In the genomic region with DNA sequence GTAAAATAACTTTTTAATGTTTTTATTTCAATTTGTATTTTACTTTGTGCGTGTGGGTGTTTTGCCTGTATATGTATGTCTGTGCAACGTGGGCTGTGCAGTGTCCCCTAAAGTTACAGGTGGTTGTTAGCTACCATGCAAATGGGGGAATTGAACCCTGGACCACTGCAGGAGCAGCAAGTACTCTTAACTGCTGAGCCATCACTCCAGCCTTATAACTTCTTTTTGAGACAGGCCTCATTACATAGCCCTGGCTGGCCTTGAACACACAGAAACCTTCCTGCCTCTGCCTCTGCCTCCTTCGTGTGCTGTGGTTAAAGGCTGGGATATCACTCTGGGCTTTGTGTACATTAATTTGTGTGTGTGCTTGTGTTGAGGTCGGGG, we compare ENCODE assay signal across 8 mouse cellular contexts. TPM values are rescaled to one million over a fixed set of nuclear protein-coding genes. Genes with fewer than 3 reads are reported as not detected.
DNase-seq lines count a peak whose midpoint lies in the region; ATAC-seq and TF ChIP-seq lines count a peak whose summit lies in the region.

No protein-coding gene starts in this region.

- no peak for TF ChIP-seq EP300 in MEL (IDR thresholded peaks at IDR 0.05; ENCODE audit: low read depth in 1 of 2, low read length in 2 of 2)

- no peak for ATAC-seq in heart, embryonic 16.5 days (replicated peaks; ENCODE audit: extremely low read depth, insufficient read depth, low FRiP score)
- ATAC-seq in forebrain, embryonic 16.5 days = no peak

- TF ChIP-seq RAD21 in MEL (IDR thresholded peaks at IDR 0.05; ENCODE audit: low read depth, low read length) = no peak

- peak overlapping the region; percentile 72 for H3K4me3 ChIP-seq in heart, embryonic 16.5 days (ENCODE audit: low read length)
- H3K4me3 ChIP-seq in MEL (ENCODE audit: control insufficient read depth in 1 of 2, insufficient read depth in 1 of 2, low read depth in 2 of 2, low read length in 2 of 2) = peak overlapping the region; percentile 79 to 96
- peak overlapping the region; percentile 89 for H3K4me3 ChIP-seq in forebrain, embryonic 16.5 days (replicated peaks; ENCODE audit: low read length)
- peak overlapping the region; percentile 76 for H3K4me3 ChIP-seq in midbrain, embryonic 10.5 days

- no peak for DNase-seq in heart, adult 11 months
- peak; percentile 88 for DNase-seq in MEL (ENCODE audit: low read depth, low spot score)
- no peak for DNase-seq in midbrain, embryonic 10.5 days (ENCODE audit: low spot score)
- no peak for DNase-seq in layer of hippocampus, postnatal 25 days (ENCODE audit: extremely low spot score in 1 of 2, low spot score in 1 of 2)
- DNase-seq in urinary bladder, adult 18-20 months (ENCODE audit: low spot score in 2 of 2) = no peak
- no peak for DNase-seq in retina, postnatal 1 day

- H3K9me3 ChIP-seq in heart, embryonic 16.5 days (replicated peaks; ENCODE audit: control insufficient read depth, low read length) = 0 out of 2 replicates have a peak, but pooled peaks cover 2% of the 10 kb centered on the region
- H3K9me3 ChIP-seq in MEL (replicated peaks; ENCODE audit: insufficient read depth, low read length) = no peaks in the 10 kb centered on the region
- no peaks in the 10 kb centered on the region for H3K9me3 ChIP-seq in forebrain, embryonic 16.5 days (ENCODE audit: control insufficient read depth, low read length)
- H3K9me3 ChIP-seq in midbrain, embryonic 10.5 days (replicated peaks) = peaks cover 8% of the 10 kb centered on the region; the same call in 1 of the 2 replicates

- peaks cover 21% of the 10 kb centered on the region for H3K27me3 ChIP-seq in heart, embryonic 16.5 days (ENCODE audit: control insufficient read depth, insufficient read depth, low read length)
- no peaks in the 10 kb centered on the region for H3K27me3 ChIP-seq in MEL (ENCODE audit: control insufficient read depth in 1 of 2, insufficient read depth in 2 of 2, low read length in 2 of 2)
- peaks cover 17% of the 10 kb centered on the region for H3K27me3 ChIP-seq in forebrain, embryonic 16.5 days (replicated peaks; ENCODE audit: control insufficient read depth, insufficient read depth, low read length)
- H3K27me3 ChIP-seq in midbrain, embryonic 10.5 days (ENCODE audit: low read depth, poor library complexity, severe bottlenecking) = peaks cover 50% of the 10 kb centered on the region

- WGBS in heart, embryonic 16.5 days = 44% methylated on average over 4 of the region's 4 CpGs
- WGBS in forebrain, embryonic 16.5 days = 37% methylated on average over 4 of the region's 4 CpGs
- 41% methylated on average over 4 of the region's 4 CpGs for WGBS in midbrain, embryonic 10.5 days

- H3K9ac ChIP-seq in heart, embryonic 16.5 days (ENCODE audit: low read length) = peak overlapping the region; percentile 99
- H3K9ac ChIP-seq in MEL (ENCODE audit: control insufficient read depth, low read depth, low read length, poor library complexity, severe bottlenecking) = peak overlapping the region; percentile 81
- H3K9ac ChIP-seq in forebrain, embryonic 16.5 days (replicated peaks; ENCODE audit: low read depth, low read length) = peak overlapping the region; percentile 99

- H3K27ac ChIP-seq in heart, embryonic 16.5 days (ENCODE audit: low read length) = peak overlapping the region; percentile 97
- peak overlapping the region; percentile 86 for H3K27ac ChIP-seq in MEL (ENCODE audit: control insufficient read depth, low read depth, low read length)
- H3K27ac ChIP-seq in forebrain, embryonic 16.5 days (ENCODE audit: low read length) = no peak overlapping the region; the same call in 1 of the 2 replicates
- peak overlapping the region; percentile 99; the same call in 1 of the 2 replicates for H3K27ac ChIP-seq in midbrain, embryonic 10.5 days (replicated peaks)

- H3K36me3 ChIP-seq in heart, embryonic 16.5 days (ENCODE audit: control insufficient read depth, insufficient read depth) = peaks cover 6% of the 10 kb centered on the region
- H3K36me3 ChIP-seq in MEL (ENCODE audit: control insufficient read depth in 1 of 2, insufficient read depth in 2 of 2, low read length in 2 of 2) = peaks cover 15 to 22% of the 10 kb centered on the region in 2 experiments
- no peaks in the 10 kb centered on the region for H3K36me3 ChIP-seq in forebrain, embryonic 16.5 days (ENCODE audit: control insufficient read depth, insufficient read depth)
- H3K36me3 ChIP-seq in midbrain, embryonic 10.5 days = peaks cover 24% of the 10 kb centered on the region

- no peak for TF ChIP-seq POLR2A in MEL (IDR thresholded peaks at IDR 0.05; ENCODE audit: control insufficient read depth in 1 of 2, insufficient read depth in 1 of 2, low read depth in 1 of 2, low read length in 2 of 2, poor library complexity in 1 of 2)

- TF ChIP-seq CTCF in MEL (IDR thresholded peaks at IDR 0.05 in 2 of 3, conservative IDR thresholded peaks at IDR 0.05 in 1 of 3; ENCODE audit: control insufficient read depth in 1 of 3, insufficient read depth in 1 of 3, low read depth in 2 of 3, low read length in 3 of 3, poor library complexity in 1 of 3, severe bottlenecking in 1 of 3) = no peak

- peaks cover 43% of the 10 kb centered on the region for H3K79me2 ChIP-seq in MEL (ENCODE audit: control insufficient read depth, insufficient read depth, low read length, poor library complexity)

- peaks cover 27% of the 10 kb centered on the region for H3K4me1 ChIP-seq in heart, embryonic 16.5 days (ENCODE audit: control insufficient read depth, insufficient read depth, low read length)
- peaks cover 12 to 30% of the 10 kb centered on the region in 2 experiments; a peak in 3 of 4 replicates for H3K4me1 ChIP-seq in MEL (ENCODE audit: control insufficient read depth in 1 of 2, insufficient read depth in 2 of 2, low read length in 2 of 2)
- H3K4me1 ChIP-seq in forebrain, embryonic 16.5 days (replicated peaks; ENCODE audit: control insufficient read depth, insufficient read depth, low read length) = peaks cover 27% of the 10 kb centered on the region
- peaks cover 35% of the 10 kb centered on the region for H3K4me1 ChIP-seq in midbrain, embryonic 10.5 days

- H3K4me2 ChIP-seq in heart, embryonic 16.5 days (ENCODE audit: low read depth, low read length) = peak overlapping the region; percentile 73
- peak overlapping the region; percentile 87 for H3K4me2 ChIP-seq in forebrain, embryonic 16.5 days (ENCODE audit: low read length)

TF ChIP-seq in MEL, 35 proteins besides CTCF, POLR2A, EP300 and RAD21 (continues in another document):
- TF ChIP-seq TBP (IDR thresholded peaks at IDR 0.05; ENCODE audit: low read depth, low read length) = no peak
- no peak for TF ChIP-seq ZKSCAN1 (IDR thresholded peaks at IDR 0.05; ENCODE audit: low read depth, low read length)
- TF ChIP-seq ETS1 (IDR thresholded peaks at IDR 0.05; ENCODE audit: low read depth, low read length) = no peak
- no peak; the same call in 1 of the 2 replicates for TF ChIP-seq MYC (IDR thresholded peaks at IDR 0.05; ENCODE audit: low read depth, low read length)

RNA-seq across cellular contexts. Expression of gene Keap1, which starts 0.3 kb away (rescaled TPM):
- 51.5 and 54.6 TPM in 2 replicates for polyA plus RNA-seq in heart, embryonic 16.5 days (2015; fragmentation: Nextera tagmentation; extraction: Ambion mirVana)
- total RNA-seq in MEL (2012; rRNA removed) = 168 and 174 TPM in 2 replicates
- 100 to 1,000 TPM in 1 of 2 experiments, 10 to 100 TPM in 1; 67.5 to 171 TPM for polyA plus RNA-seq in MEL (2012; ENCODE audit: insufficient read depth in 1 of 2, insufficient read length in 2 of 2, low read depth in 1 of 2, low replicate concordance in 2 of 2, missing spikeins in 1 of 2)
- 74.2 and 78.5 TPM in 2 replicates for polyA plus RNA-seq in forebrain, embryonic 16.5 days (2015; fragmentation: Nextera tagmentation; extraction: Ambion mirVana)
- polyA plus RNA-seq in midbrain, embryonic 10.5 days (2016; fragmentation: Nextera tagmentation; extraction: Ambion mirVana) = 47.1 and 50.8 TPM in 2 replicates
- total RNA-seq in layer of hippocampus, postnatal 25 days (2021) = 10 to 100 TPM; 56.7 to 60.1 TPM

RNA-seq across cellular contexts. Expression of gene S1pr5, which starts 8.8 kb away (rescaled TPM):
- polyA plus RNA-seq in heart, embryonic 16.5 days (2015; fragmentation: Nextera tagmentation; extraction: Ambion mirVana) = 0.09 and 0.16 TPM in 2 replicates
- 0.04 TPM in 1 of 2 replicates, not detected in the other for total RNA-seq in MEL (2012; rRNA removed)
- under 1 TPM in 1 of 2 experiments, not detected in 1; 0.08 TPM for polyA plus RNA-seq in MEL (2012; ENCODE audit: insufficient read depth in 1 of 2, insufficient read length in 2 of 2, low read depth in 1 of 2, low replicate concordance in 2 of 2, missing spikeins in 1 of 2)
- 2.6 and 2.8 TPM in 2 replicates for polyA plus RNA-seq in forebrain, embryonic 16.5 days (2015; fragmentation: Nextera tagmentation; extraction: Ambion mirVana)
- polyA plus RNA-seq in midbrain, embryonic 10.5 days (2016; fragmentation: Nextera tagmentation; extraction: Ambion mirVana) = 0.10 and 0.11 TPM in 2 replicates
- total RNA-seq in layer of hippocampus, postnatal 25 days (2021) = 10 to 100 TPM; 13.1 to 14.5 TPM

RNA-seq across cellular contexts. Expression of gene Atg4d, which starts 25.6 kb away (rescaled TPM):
- 58.8 and 63.9 TPM in 2 replicates for polyA plus RNA-seq in heart, embryonic 16.5 days (2015; fragmentation: Nextera tagmentation; extraction: Ambion mirVana)
- total RNA-seq in MEL (2012; rRNA removed) = 76.4 and 83.9 TPM in 2 replicates
- 10 to 100 TPM in 1 of 2 experiments, not detected in 1; 99.7 TPM for polyA plus RNA-seq in MEL (2012; ENCODE audit: insufficient read depth in 1 of 2, insufficient read length in 2 of 2, low read depth in 1 of 2, low replicate concordance in 2 of 2, missing spikeins in 1 of 2)
- 47.6 and 51.8 TPM in 2 replicates for polyA plus RNA-seq in forebrain, embryonic 16.5 days (2015; fragmentation: Nextera tagmentation; extraction: Ambion mirVana)
- 48.6 and 49.9 TPM in 2 replicates for polyA plus RNA-seq in midbrain, embryonic 10.5 days (2016; fragmentation: Nextera tagmentation; extraction: Ambion mirVana)
- total RNA-seq in layer of hippocampus, postnatal 25 days (2021) = 10 to 100 TPM; 39.1 to 40.0 TPM

RNA-seq across cellular contexts. Expression of gene Kri1, which starts 48.3 kb away (rescaled TPM):
- 10.5 and 13.2 TPM in 2 replicates for polyA plus RNA-seq in heart, embryonic 16.5 days (2015; fragmentation: Nextera tagmentation; extraction: Ambion mirVana)
- total RNA-seq in MEL (2012; rRNA removed) = 175 and 199 TPM in 2 replicates
- polyA plus RNA-seq in MEL (2012; ENCODE audit: insufficient read depth in 1 of 2, insufficient read length in 2 of 2, low read depth in 1 of 2, low replicate concordance in 2 of 2, missing spikeins in 1 of 2) = 100 to 1,000 TPM in 1 of 2 experiments, 10 to 100 TPM in 1; 76.1 to 233 TPM
- polyA plus RNA-seq in forebrain, embryonic 16.5 days (2015; fragmentation: Nextera tagmentation; extraction: Ambion mirVana) = 18.3 and 20.1 TPM in 2 replicates
- polyA plus RNA-seq in midbrain, embryonic 10.5 days (2016; fragmentation: Nextera tagmentation; extraction: Ambion mirVana) = 16.2 and 21.0 TPM in 2 replicates
- 10 to 100 TPM; 36.4 to 48.4 TPM for total RNA-seq in layer of hippocampus, postnatal 25 days (2021)

RNA-seq across cellular contexts. Expression of gene Cdkn2d, which starts 51.8 kb away (rescaled TPM):
- 105 and 110 TPM in 2 replicates for polyA plus RNA-seq in heart, embryonic 16.5 days (2015; fragmentation: Nextera tagmentation; extraction: Ambion mirVana)
- 40.1 and 55.2 TPM in 2 replicates for total RNA-seq in MEL (2012; rRNA removed)
- 10 to 100 TPM in 1 of 2 experiments, not detected in 1; 67.9 TPM for polyA plus RNA-seq in MEL (2012; ENCODE audit: insufficient read depth in 1 of 2, insufficient read length in 2 of 2, low read depth in 1 of 2, low replicate concordance in 2 of 2, missing spikeins in 1 of 2)
- 85.1 and 97.7 TPM in 2 replicates for polyA plus RNA-seq in forebrain, embryonic 16.5 days (2015; fragmentation: Nextera tagmentation; extraction: Ambion mirVana)
- polyA plus RNA-seq in midbrain, embryonic 10.5 days (2016; fragmentation: Nextera tagmentation; extraction: Ambion mirVana) = 51.4 and 61.3 TPM in 2 replicates
- total RNA-seq in layer of hippocampus, postnatal 25 days (2021) = 10 to 100 TPM; 53.6 to 61.7 TPM
